Mouse (Mus musculus) C2C12 (cell line): Measurements from ENCODE around the gene Cd151.

Experiments used
- CTCF ChIP-seq: IDR thresholded peaks from one replicate; pipeline ENCODE4 v1.5.1; 2011; ENCODE audit not compliant: control insufficient read depth, insufficient read depth, insufficient read length
- MYOD1 ChIP-seq: IDR thresholded peaks from one replicate; pipeline ENCODE4 v1.6.1; 2011; ENCODE audit warnings: low read depth; ENCODE audit not compliant: control insufficient read depth, insufficient read length

- TF ChIP-seq CTCF (no peak), MYOD1 (no peak)
These were observed 28.7 kb downstream of the Cd151 start for GRCm38 (mm10) chr7:141495940-141496339.
